Mouse (Mus musculus) neural tube, embryonic 11.5 days (tissue): ENCODE measurements around the gene Golt1a. TPM values are rescaled to one million over a fixed set of nuclear protein-coding genes. Genes with fewer than 3 reads are reported as not detected.

Experiments used
- ATAC-seq: fragments of 200-750 bp; cut with Nextera tagmentation; 2 replicates; pipeline ENCODE4 v1.8.0; 2017; ENCODE audit warnings: moderate number of reproducible peaks, mild to moderate bottlenecking, moderate TSS enrichment, moderate library complexity; ENCODE audit not compliant: insufficient read depth, low FRiP score, low TSS enrichment
- DNase-seq: peaks from one replicate; pipeline ENCODE4 v3.0.0-alpha.2; 2015; ENCODE audit warnings: low spot score
- H3K27ac ChIP-seq: fragments of 300-500 bp; sonication (generic); 2 replicates; pipeline ENCODE4 v1.5.1; 2014; ENCODE audit warnings: low read depth, mild to moderate bottlenecking, low read length
- H3K27me3 ChIP-seq: fragments of 300-500 bp; sonication (generic); 2 replicates; pipeline ENCODE4 v1.6.1; 2014; ENCODE audit warnings: mild to moderate bottlenecking, low read length, mixed read lengths; ENCODE audit not compliant: control insufficient read depth, insufficient read depth
- H3K36me3 ChIP-seq: fragments of 300-500 bp; sonication (generic); 2 replicates; pipeline ENCODE4 v1.6.1; 2014; ENCODE audit warnings: mild to moderate bottlenecking, low read length, moderate library complexity, mixed read lengths; ENCODE audit not compliant: control insufficient read depth, insufficient read depth
- H3K4me1 ChIP-seq: fragments of 300-500 bp; sonication (generic); 2 replicates; pipeline ENCODE4 v1.6.1; 2014; ENCODE audit warnings: low read length, mixed read lengths; ENCODE audit not compliant: control insufficient read depth, insufficient read depth
- H3K4me2 ChIP-seq: fragments of 300-500 bp; sonication (generic); 2 replicates; pipeline ENCODE4 v1.6.1; 2014; ENCODE audit warnings: low read depth, mild to moderate bottlenecking, moderate library complexity
- H3K4me3 ChIP-seq: fragments of 300-500 bp; sonication (generic); 2 replicates; pipeline ENCODE4 v1.5.1; 2014; ENCODE audit warnings: low read depth, low read length
- H3K9ac ChIP-seq: fragments of 300-500 bp; sonication (generic); 2 replicates; pipeline ENCODE4 v1.6.1; 2014; ENCODE audit warnings: mild to moderate bottlenecking, low read length
- H3K9me3 ChIP-seq: fragments of 300-500 bp; sonication (generic); 2 replicates; pipeline ENCODE4 v1.6.1; 2016; ENCODE audit warnings: low read length; ENCODE audit not compliant: control insufficient read depth
- WGBS: fragments of 180-500 bp; shearing (Covaris S2); extraction: QIAGEN DNeasy Blood & Tissue Kit; methylation state at CpG from one replicate; pipeline ENCODE4 v1.1.7; 2014; 5-methylcytosine and 5-hydroxymethylcytosine counted together
- polyA plus RNA-seq: library from polyadenylated mRNA; unstranded; fragments of >200 nt; fragmentation: Nextera tagmentation; extraction: Ambion mirVana; gene quantifications from 2 replicates; pipeline ENCODE4 v1.2.1, GENCODE M21; 2014

Golt1a gene
- polyA plus RNA-seq, 1 experiment from 2014 or later = not detected

GRCm38 (mm10) chr1:133370352-133370751 is 60.8 kb downstream of the Golt1a start:
- Histone ChIP-seq H3K4me1 (peaks cover 17% of the 10 kb centered on the region), H3K4me3 (no peak overlapping the region), H3K27me3 (no peaks in the 10 kb centered on the region), H3K9me3 (no peaks in the 10 kb centered on the region), H3K4me2 (no peak overlapping the region), H3K27ac (no peak overlapping the region), H3K9ac (no peak overlapping the region), H3K36me3 (no peaks in the 10 kb centered on the region)
- ATAC-seq (no peak), DNase-seq (no peak)
- 81% methylated on average over 4 of the region's 4 CpGs for WGBS

- DNase-seq (no peak), ATAC-seq (no peak)
- no peak overlapping the region for H3K9ac ChIP-seq
- 79% methylated on average over 6 of the region's 6 CpGs for WGBS
- no peak overlapping the region for H3K4me3 ChIP-seq
- no peak overlapping the region for H3K4me2 ChIP-seq
- no peaks in the 10 kb centered on the region for H3K9me3 ChIP-seq
- H3K4me1 ChIP-seq = peaks cover 17% of the 10 kb centered on the region
- no peak overlapping the region for H3K27ac ChIP-seq
- no peaks in the 10 kb centered on the region for H3K36me3 ChIP-seq
- H3K27me3 ChIP-seq = no peaks in the 10 kb centered on the region
Observed at GRCm38 (mm10) chr1:133371431-133371830, 61.8 kb downstream of the Golt1a start.

GRCm38 (mm10) chr1:133372113-133372512 is 62.5 kb downstream of the Golt1a start:
- Histone ChIP-seq H3K36me3 (no peaks in the 10 kb centered on the region), H3K4me3 (no peak overlapping the region), H3K9me3 (no peaks in the 10 kb centered on the region)

More at GRCm38 (mm10) chr1:133372113-133372512, 62.5 kb downstream of the Golt1a start:
- ATAC-seq = no peak
- 61% methylated on average over 8 of the region's 8 CpGs for WGBS
- no peak overlapping the region; the same call in 1 of the 2 replicates for H3K9ac ChIP-seq
- peaks cover 17% of the 10 kb centered on the region for H3K4me1 ChIP-seq
- no peaks in the 10 kb centered on the region for H3K27me3 ChIP-seq
- H3K27ac ChIP-seq = no peak overlapping the region
- no peak overlapping the region for H3K4me2 ChIP-seq
- no peak for DNase-seq

Other genes with a start within 250 kb of the Golt1a start
- gene Ppp1r15b, start 178.7 kb upstream of the Golt1a start, polyA plus RNA-seq = 55.3 and 57.6 TPM in 2 replicates
- 12.5 and 15.2 TPM in 2 replicates for gene Plekha6, start 145.6 kb upstream of the Golt1a start, polyA plus RNA-seq
- gene Kiss1, start 12.1 kb downstream of the Golt1a start, polyA plus RNA-seq = not detected in 2 replicates
- not detected in 2 replicates for gene Ren1, start 40.7 kb downstream of the Golt1a start, polyA plus RNA-seq
- gene Etnk2, start 53.8 kb downstream of the Golt1a start, polyA plus RNA-seq = 1.9 and 3.0 TPM in 2 replicates
- 10.2 and 12.3 TPM in 2 replicates for gene Sox13, start 114.6 kb downstream of the Golt1a start, polyA plus RNA-seq